Mouse (Mus musculus) limb, embryonic 11.5 days (tissue): ENCODE data around the gene B230217C12Rik. TPM values are rescaled to one million over a fixed set of nuclear protein-coding genes. Genes with fewer than 3 reads are reported as not detected.

ENCODE experiments used
- ATAC-seq: fragments of 200-750 bp; cut with Nextera tagmentation; 2 replicates; pipeline ENCODE4 v1.8.0; 2017; ENCODE audit warnings: low read depth; ENCODE audit not compliant: insufficient number of reproducible peaks, low FRiP score, low TSS enrichment
- DNase-seq: peaks from one replicate; pipeline ENCODE4 v3.0.0-alpha.2; 2015; ENCODE audit warnings: low spot score
- H3K27ac ChIP-seq: fragments of 300-500 bp; sonication (generic); replicated peaks from 2 replicates; pipeline ENCODE4 v1.5.1; 2014; ENCODE audit warnings: low read depth, mild to moderate bottlenecking, low read length
- H3K27me3 ChIP-seq: fragments of 300-500 bp; sonication (generic); 2 replicates; pipeline ENCODE4 v1.6.1; 2014; ENCODE audit warnings: mild to moderate bottlenecking, low read length, mixed read lengths; ENCODE audit not compliant: control insufficient read depth, insufficient read depth
- H3K36me3 ChIP-seq: fragments of 300-500 bp; sonication (generic); 2 replicates; pipeline ENCODE4 v1.6.1; 2014; ENCODE audit warnings: mild to moderate bottlenecking, low read length, moderate library complexity, mixed read lengths; ENCODE audit not compliant: control insufficient read depth, insufficient read depth
- H3K4me1 ChIP-seq: fragments of 300-500 bp; sonication (generic); 2 replicates; pipeline ENCODE4 v1.6.1; 2014; ENCODE audit warnings: low read length, mixed read lengths; ENCODE audit not compliant: control insufficient read depth, insufficient read depth
- H3K4me2 ChIP-seq: fragments of 300-500 bp; sonication (generic); 2 replicates; pipeline ENCODE4 v1.6.1; 2014; ENCODE audit warnings: low read depth, mild to moderate bottlenecking, moderate library complexity; ENCODE audit not compliant: severe bottlenecking
- H3K4me3 ChIP-seq: fragments of 300-500 bp; sonication (generic); 2 replicates; pipeline ENCODE4 v1.5.1; 2014; ENCODE audit warnings: low read depth, low read length
- H3K9ac ChIP-seq: fragments of 300-500 bp; sonication (generic); 2 replicates; pipeline ENCODE4 v1.6.1; 2014; ENCODE audit warnings: mild to moderate bottlenecking, low read length
- H3K9me3 ChIP-seq: fragments of 300-500 bp; sonication (generic); 2 replicates; pipeline ENCODE4 v1.6.1; 2016; ENCODE audit warnings: low read length; ENCODE audit not compliant: control insufficient read depth
- WGBS: fragments of 180-500 bp; shearing (Covaris S2); extraction: QIAGEN DNeasy Blood & Tissue Kit; methylation state at CpG from one replicate; pipeline ENCODE4 v1.1.7; 2014; 5-methylcytosine and 5-hydroxymethylcytosine counted together
- polyA plus RNA-seq: library from polyadenylated mRNA; unstranded; fragments of >200 nt; fragmentation: Nextera tagmentation; extraction: Ambion mirVana; gene quantifications from 2 replicates; pipeline ENCODE4 v1.2.1, GENCODE M21; 2014

B230217C12Rik gene
- polyA plus RNA-seq, 1 experiment from 2014 or later = 15.9 TPM

DNA sequence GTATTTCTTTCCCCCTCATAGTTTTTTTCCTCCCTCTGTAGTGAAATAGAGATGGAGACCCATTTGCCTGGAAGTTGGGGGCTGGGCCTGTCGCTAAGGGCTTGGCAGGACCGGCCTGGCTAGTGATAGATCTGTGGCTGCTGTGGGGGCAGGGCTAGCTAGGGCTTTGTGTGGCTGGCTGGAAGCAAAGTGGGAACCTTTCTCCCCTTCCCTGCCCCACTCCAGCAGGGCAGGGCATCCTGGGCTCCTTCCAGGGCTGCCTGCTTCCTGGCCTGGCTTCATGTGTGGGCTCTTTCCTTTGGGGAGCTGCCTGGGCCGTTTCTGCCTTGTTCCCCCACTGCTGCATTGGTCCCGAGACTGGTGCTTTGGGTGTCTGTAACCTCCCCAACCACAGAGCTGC is 22.0 kb upstream of the B230217C12Rik start:
- no peak overlapping the region; the same call in 1 of the 2 replicates for H3K4me2 ChIP-seq
- 9% methylated on average over 4 of the region's 4 CpGs for WGBS
- H3K27ac ChIP-seq = peak overlapping the region; percentile 79
- no peaks in the 10 kb centered on the region for H3K27me3 ChIP-seq
- no peaks in the 10 kb centered on the region for H3K9me3 ChIP-seq
- peak overlapping the region; percentile 55 for H3K9ac ChIP-seq
- DNase-seq (peak; percentile 78), ATAC-seq (no peak)
- H3K36me3 ChIP-seq = peaks cover 5% of the 10 kb centered on the region; the same call in 1 of the 2 replicates
- H3K4me1 ChIP-seq = peaks cover 33% of the 10 kb centered on the region
- H3K4me3 ChIP-seq = no peak overlapping the region

DNA sequence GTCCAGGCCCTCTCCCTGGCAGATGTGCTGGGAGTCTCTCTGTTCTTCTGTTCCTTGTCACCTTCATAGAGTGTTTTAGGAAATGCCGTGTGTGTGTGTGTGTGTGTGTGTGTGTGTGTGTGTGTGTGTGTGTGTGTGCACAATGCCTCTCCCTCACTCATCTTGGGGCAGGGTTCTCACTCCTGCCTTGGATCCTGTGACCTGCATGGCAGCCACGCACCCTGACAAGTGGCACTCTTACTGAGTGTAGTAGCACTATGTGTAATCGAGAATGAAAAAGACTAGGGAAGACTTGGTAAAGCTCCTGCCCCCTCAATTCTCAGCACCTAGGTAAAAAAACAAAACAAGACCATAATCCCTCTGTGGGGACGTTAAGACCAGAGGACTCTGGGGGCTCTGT is 21.5 kb upstream of the B230217C12Rik start:
- Histone ChIP-seq H3K4me1 (peaks cover 33% of the 10 kb centered on the region), H3K27me3 (no peaks in the 10 kb centered on the region), H3K4me3 (no peak overlapping the region), H3K27ac (peak overlapping the region; percentile 79), H3K4me2 (no peak overlapping the region), H3K9me3 (no peaks in the 10 kb centered on the region), H3K9ac (peak overlapping the region; percentile 55; the same call in 1 of the 2 replicates), H3K36me3 (peaks cover 5% of the 10 kb centered on the region; the same call in 1 of the 2 replicates)
- 58% methylated on average over 4 of the region's 4 CpGs for WGBS
- ATAC-seq = no peak
- no peak for DNase-seq

DNA sequence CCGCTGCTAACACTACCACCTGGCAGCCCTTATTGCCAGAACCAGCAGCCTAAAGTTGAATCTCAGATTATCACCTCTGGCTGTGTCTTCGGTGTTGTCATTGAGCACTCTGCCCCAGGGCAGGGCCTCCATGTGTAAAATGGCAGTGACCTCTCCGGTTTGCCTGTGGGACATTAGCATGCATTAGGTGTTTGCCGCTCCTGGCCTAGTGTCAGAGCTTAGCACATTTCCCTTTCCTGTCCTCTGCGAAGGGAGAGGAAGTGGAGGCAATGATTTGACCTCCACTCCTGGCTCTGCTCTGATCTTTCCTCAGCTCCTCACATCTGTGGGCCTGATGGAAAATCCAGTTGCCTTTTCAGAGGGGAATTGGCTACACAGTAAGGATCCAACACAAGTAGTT is 20.7 kb upstream of the B230217C12Rik start:
- WGBS = 58% methylated on average over 5 of the region's 5 CpGs
- peaks cover 5% of the 10 kb centered on the region; the same call in 1 of the 2 replicates for H3K36me3 ChIP-seq
- peaks cover 33% of the 10 kb centered on the region for H3K4me1 ChIP-seq
- H3K27me3 ChIP-seq = no peaks in the 10 kb centered on the region
- H3K4me3 ChIP-seq = no peak overlapping the region
- ATAC-seq = no peak
- DNase-seq = no peak
- H3K9me3 ChIP-seq = no peaks in the 10 kb centered on the region
- H3K4me2 ChIP-seq = no peak overlapping the region
- H3K27ac ChIP-seq = no peak overlapping the region
- H3K9ac ChIP-seq = no peak overlapping the region

DNA sequence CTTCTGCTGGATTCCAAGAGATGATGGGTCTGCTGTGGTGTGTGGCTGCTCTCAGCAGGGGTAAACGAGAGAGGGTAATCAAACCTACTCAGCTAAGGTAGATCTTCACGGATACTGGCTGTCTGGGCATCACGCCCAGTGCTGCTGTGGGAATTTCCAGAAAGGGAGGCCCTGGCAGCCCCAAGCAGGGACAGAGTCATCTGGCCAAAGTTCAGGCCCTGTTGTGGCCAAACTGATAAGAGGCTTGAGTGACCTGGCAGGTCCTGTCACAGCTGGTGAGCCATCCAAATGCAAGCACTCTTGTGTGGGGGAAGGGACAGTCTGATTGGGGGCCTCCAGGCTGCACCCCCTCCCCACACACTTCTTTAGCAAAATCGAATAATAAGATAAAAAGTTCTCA is 19.7 kb upstream of the B230217C12Rik start:
- Histone ChIP-seq H3K36me3 (peaks cover 9% of the 10 kb centered on the region; the same call in 1 of the 2 replicates), H3K9me3 (no peaks in the 10 kb centered on the region), H3K27ac (no peak overlapping the region), H3K4me1 (peaks cover 26% of the 10 kb centered on the region), H3K9ac (no peak overlapping the region), H3K4me3 (no peak overlapping the region), H3K27me3 (no peaks in the 10 kb centered on the region), H3K4me2 (no peak overlapping the region)
- ATAC-seq (no peak), DNase-seq (no peak)
- 73% methylated on average over 4 of the region's 4 CpGs for WGBS

- Histone ChIP-seq H3K27ac (no peak overlapping the region), H3K36me3 (peaks cover 9% of the 10 kb centered on the region; the same call in 1 of the 2 replicates), H3K9me3 (no peaks in the 10 kb centered on the region), H3K4me2 (no peak overlapping the region), H3K4me1 (peaks cover 21% of the 10 kb centered on the region), H3K27me3 (no peaks in the 10 kb centered on the region), H3K9ac (no peak overlapping the region), H3K4me3 (no peak overlapping the region)
- ATAC-seq (no peak), DNase-seq (no peak)
- 96% methylated on average over 8 of the region's 8 CpGs for WGBS
These were observed 19.0 kb upstream of the B230217C12Rik start for GRCm38 (mm10) chr11:97821401-97822064.

GRCm38 (mm10) chr11:97822840-97823603 is 17.6 kb upstream of the B230217C12Rik start:
- H3K4me2 ChIP-seq = no peak overlapping the region
- H3K9me3 ChIP-seq = no peaks in the 10 kb centered on the region
- H3K4me3 ChIP-seq = no peak overlapping the region
- H3K27me3 ChIP-seq = no peaks in the 10 kb centered on the region
- ATAC-seq = no peak
- WGBS = 78% methylated on average over 20 of the region's 20 CpGs
- H3K36me3 ChIP-seq = peaks cover 13% of the 10 kb centered on the region; the same call in 1 of the 2 replicates
- DNase-seq = no peak
- peaks cover 10% of the 10 kb centered on the region for H3K4me1 ChIP-seq
- H3K9ac ChIP-seq = no peak overlapping the region
- H3K27ac ChIP-seq = no peak overlapping the region

DNA sequence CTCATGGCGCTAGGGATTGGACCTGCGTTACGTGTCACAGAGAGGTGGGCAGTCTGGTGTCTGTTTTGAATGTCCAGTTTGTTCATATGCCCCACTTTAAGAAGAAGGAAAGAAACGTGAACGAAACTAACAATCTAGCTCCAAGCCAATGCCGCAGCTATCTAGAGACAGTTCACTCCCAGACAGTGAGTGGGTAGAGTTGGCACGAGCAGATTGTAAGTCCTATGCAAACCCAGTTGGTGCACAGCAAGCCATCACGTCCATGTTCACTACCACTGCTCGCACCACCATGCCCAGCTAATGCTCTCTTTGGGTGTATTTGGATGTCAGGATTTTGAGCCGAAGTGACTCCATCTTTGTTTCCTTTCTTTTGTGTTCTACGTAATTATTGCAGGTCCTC is 16.4 kb upstream of the B230217C12Rik start:
- ATAC-seq (no peak), DNase-seq (no peak)
- Histone ChIP-seq H3K4me2 (no peak overlapping the region), H3K4me3 (no peak overlapping the region), H3K27ac (no peak overlapping the region), H3K9me3 (no peaks in the 10 kb centered on the region), H3K4me1 (no peaks in the 10 kb centered on the region), H3K27me3 (no peaks in the 10 kb centered on the region), H3K9ac (no peak overlapping the region), H3K36me3 (peaks cover 13% of the 10 kb centered on the region; the same call in 1 of the 2 replicates)
- WGBS = 95% methylated on average over 11 of the region's 11 CpGs

GRCm38 (mm10) chr11:97824895-97825294 is 15.7 kb upstream of the B230217C12Rik start:
- 74% methylated on average over 6 of the region's 6 CpGs for WGBS
- H3K9ac ChIP-seq = no peak overlapping the region
- no peak overlapping the region for H3K27ac ChIP-seq
- DNase-seq (no peak), ATAC-seq (no peak)
- H3K27me3 ChIP-seq = no peaks in the 10 kb centered on the region
- no peaks in the 10 kb centered on the region for H3K9me3 ChIP-seq
- H3K36me3 ChIP-seq = peaks cover 13% of the 10 kb centered on the region; the same call in 1 of the 2 replicates
- no peak overlapping the region for H3K4me3 ChIP-seq
- no peak overlapping the region for H3K4me2 ChIP-seq
- no peaks in the 10 kb centered on the region for H3K4me1 ChIP-seq
